1 mouse cellular context compared by ENCODE assay signal in the genomic region with DNA sequence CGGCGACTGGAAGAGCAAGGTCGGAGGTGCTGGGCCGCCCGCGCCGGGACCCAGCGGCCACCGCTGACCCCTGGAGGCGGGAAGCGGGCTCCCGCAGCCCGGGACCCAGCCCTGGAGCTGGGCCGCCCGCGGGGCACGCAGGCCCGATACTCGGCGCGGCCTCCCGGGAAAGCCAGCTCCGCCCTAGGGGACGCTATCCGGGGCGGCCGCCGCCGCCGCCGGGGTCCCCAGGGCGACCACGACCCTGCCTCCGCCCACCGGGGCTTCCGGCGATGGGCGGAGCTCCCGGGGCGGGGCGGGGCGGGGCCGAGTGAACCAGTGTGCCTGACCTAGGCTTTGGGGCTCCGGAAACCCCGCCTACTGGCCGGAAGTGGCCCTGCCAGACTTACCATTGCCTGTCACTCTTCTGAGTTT.
TF ChIP-seq lines count a peak whose summit lies in the region.

No protein-coding gene starts in this region.

TF ChIP-seq in myocyte, 11 proteins besides CTCF, POLR2A, EP300 and RAD21:
- TF ChIP-seq MYOD1 (IDR thresholded peaks at IDR 0.05; ENCODE audit: control insufficient read depth in 1 of 3, insufficient read length in 2 of 3, low read depth in 2 of 3) = no peak
- no peak for TF ChIP-seq MYOG (IDR thresholded peaks at IDR 0.05; ENCODE audit: control insufficient read depth in 1 of 3, insufficient read depth in 1 of 3, insufficient read length in 2 of 3, low read depth in 2 of 3)
- TF ChIP-seq USF1 (IDR thresholded peaks at IDR 0.05; ENCODE audit: low read depth) = no peak
- no peak for TF ChIP-seq TCF3 (IDR thresholded peaks at IDR 0.05; ENCODE audit: insufficient read length, low read depth)
- TF ChIP-seq MAX (IDR thresholded peaks at IDR 0.05; ENCODE audit: low read depth) = no peak
- TF ChIP-seq E2F4 (IDR thresholded peaks at IDR 0.05; ENCODE audit: insufficient read depth) = no peak
- no peak for TF ChIP-seq POLR2AphosphoS2 (IDR thresholded peaks at IDR 0.05; ENCODE audit: insufficient read length, low read depth)
- TF ChIP-seq SRF (IDR thresholded peaks at IDR 0.05; ENCODE audit: control insufficient read depth, insufficient read length, low read depth) = no peak
- TF ChIP-seq TCF12 (IDR thresholded peaks at IDR 0.05; ENCODE audit: insufficient read depth, poor library complexity, severe bottlenecking) = no peak
- no peak for TF ChIP-seq REST (IDR thresholded peaks at IDR 0.05; ENCODE audit: insufficient read depth, insufficient read length)
- no peak for TF ChIP-seq CEBPB (IDR thresholded peaks at IDR 0.05; ENCODE audit: insufficient read depth, poor library complexity, severe bottlenecking)
TF ChIP-seq in myocyte: peak in this region for 0.
